Mouse (Mus musculus) hindbrain, embryonic 12.5 days (tissue): ENCODE measurements around the gene Gjc2. TPM values are rescaled to one million over a fixed set of nuclear protein-coding genes. Genes with fewer than 3 reads are reported as not detected.
A peak's percentile ranks its signal among the peaks of the same experiment; 100 is the strongest.
"Not testable (repeated sequence)": the region's sequence is repeated elsewhere in the genome, so short reads cannot be mapped to it uniquely, and the experiment has no call there.

Experiments used
- ATAC-seq: fragments of 200-750 bp; cut with Nextera tagmentation; 2 replicates; pipeline ENCODE4 v1.8.0; 2017; ENCODE audit warnings: moderate TSS enrichment; ENCODE audit not compliant: low FRiP score
- H3K27ac ChIP-seq: fragments of 300-500 bp; sonication (generic); 2 replicates; pipeline ENCODE4 v1.5.1; 2016; ENCODE audit warnings: mild to moderate bottlenecking
- H3K27me3 ChIP-seq: fragments of 300-500 bp; sonication (generic); 2 replicates; pipeline ENCODE4 v1.6.1; 2016; ENCODE audit warnings: mild to moderate bottlenecking
- H3K36me3 ChIP-seq: fragments of 300-500 bp; sonication (generic); 2 replicates; pipeline ENCODE4 v1.6.1; 2016; ENCODE audit warnings: mild to moderate bottlenecking
- H3K4me1 ChIP-seq: fragments of 300-500 bp; sonication (generic); 2 replicates; pipeline ENCODE4 v1.6.1; 2016
- H3K4me2 ChIP-seq: fragments of 300-500 bp; sonication (generic); replicated peaks from 2 replicates; pipeline ENCODE4 v1.6.1; 2016; ENCODE audit warnings: mild to moderate bottlenecking
- H3K4me3 ChIP-seq: fragments of 300-500 bp; sonication (generic); 2 replicates; pipeline ENCODE4 v1.5.1; 2016; ENCODE audit warnings: mild to moderate bottlenecking
- H3K9ac ChIP-seq: fragments of 300-500 bp; sonication (generic); 2 replicates; pipeline ENCODE4 v1.6.1; 2016; ENCODE audit warnings: mild to moderate bottlenecking, moderate library complexity
- H3K9me3 ChIP-seq: fragments of 300-500 bp; sonication (generic); replicated peaks from 2 replicates; pipeline ENCODE4 v1.6.1; 2016; ENCODE audit warnings: mild to moderate bottlenecking
- WGBS: fragments of 180-500 bp; shearing (Covaris S2); methylation state at CpG from one replicate; pipeline ENCODE4 v1.1.7; 2016; 5-methylcytosine and 5-hydroxymethylcytosine counted together
- polyA plus RNA-seq: library from polyadenylated mRNA; unstranded; fragments of >200 nt; fragmentation: Nextera tagmentation; extraction: Ambion mirVana; gene quantifications from 2 replicates; pipeline ENCODE4 v1.2.1, GENCODE M21; 2016

Gene Gjc2
- polyA plus RNA-seq, 1 experiment from 2014 or later = 0.28 TPM

GRCm38 (mm10) chr11:59221604-59222003 is 38.6 kb upstream of the Gjc2 start:
- Histone ChIP-seq H3K27ac (no peak overlapping the region), H3K36me3 (peaks cover 19% of the 10 kb centered on the region), H3K9ac (no peak overlapping the region), H3K4me3 (no peak overlapping the region), H3K4me1 (peaks cover 27% of the 10 kb centered on the region), H3K27me3 (no peaks in the 10 kb centered on the region), H3K9me3 (no peaks in the 10 kb centered on the region), H3K4me2 (no peak overlapping the region)
- ATAC-seq = no peak

- H3K4me3 ChIP-seq = no peak overlapping the region
- ATAC-seq = no peak
- H3K9ac ChIP-seq = no peak overlapping the region
- H3K9me3 ChIP-seq = no peaks in the 10 kb centered on the region
- peaks cover 19% of the 10 kb centered on the region for H3K36me3 ChIP-seq
- peaks cover 6% of the 10 kb centered on the region for H3K4me1 ChIP-seq
- no peak overlapping the region for H3K27ac ChIP-seq
- H3K27me3 ChIP-seq = no peaks in the 10 kb centered on the region
- H3K4me2 ChIP-seq = no peak overlapping the region
Observed at GRCm38 (mm10) chr11:59219064-59219463, 36.1 kb upstream of the Gjc2 start.

GRCm38 (mm10) chr11:59218389-59218998 is 35.5 kb upstream of the Gjc2 start:
- Histone ChIP-seq H3K36me3 (peaks cover 16% of the 10 kb centered on the region), H3K9me3 (no peaks in the 10 kb centered on the region), H3K9ac (no peak overlapping the region), H3K4me1 (peaks cover 6% of the 10 kb centered on the region), H3K4me3 (no peak overlapping the region), H3K4me2 (no peak overlapping the region), H3K27ac (no peak overlapping the region), H3K27me3 (no peaks in the 10 kb centered on the region)
- WGBS = 86% methylated on average over 4 of the region's 4 CpGs
- no peak for ATAC-seq

GRCm38 (mm10) chr11:59216955-59217354 is 33.9 kb upstream of the Gjc2 start:
- H3K27me3 ChIP-seq = no peaks in the 10 kb centered on the region
- ATAC-seq = no peak
- no peak overlapping the region for H3K27ac ChIP-seq
- peaks cover 6% of the 10 kb centered on the region; the same call in 1 of the 2 replicates for H3K4me1 ChIP-seq
- peaks cover 24% of the 10 kb centered on the region for H3K36me3 ChIP-seq
- H3K4me2 ChIP-seq = no peak overlapping the region
- H3K4me3 ChIP-seq = no peak overlapping the region
- H3K9ac ChIP-seq = no peak overlapping the region
- WGBS = 91% methylated on average over 3 of the region's 3 CpGs
- no peaks in the 10 kb centered on the region for H3K9me3 ChIP-seq

GRCm38 (mm10) chr11:59212892-59213494 is 30.0 kb upstream of the Gjc2 start:
- H3K4me2 ChIP-seq = no peak overlapping the region
- peaks cover 34% of the 10 kb centered on the region for H3K36me3 ChIP-seq
- H3K9me3 ChIP-seq = no peaks in the 10 kb centered on the region
- H3K4me3 ChIP-seq = no peak overlapping the region
- H3K4me1 ChIP-seq = peaks cover 21% of the 10 kb centered on the region
- 96% methylated on average over 12 of the region's 12 CpGs for WGBS
- ATAC-seq = no peak
- H3K27ac ChIP-seq = no peak overlapping the region
- no peaks in the 10 kb centered on the region for H3K27me3 ChIP-seq
- H3K9ac ChIP-seq = no peak overlapping the region

- not testable (repeated sequence) for H3K4me3 ChIP-seq, H3K4me2 ChIP-seq, H3K27me3 ChIP-seq, H3K27ac ChIP-seq, H3K9me3 ChIP-seq, ATAC-seq, H3K9ac ChIP-seq
- H3K36me3 ChIP-seq = peaks cover 32% of the 10 kb centered on the region
- H3K4me1 ChIP-seq = peaks cover 26% of the 10 kb centered on the region
- 85% methylated on average over 12 of the region's 12 CpGs for WGBS
Observed at GRCm38 (mm10) chr11:59212320-59212719, 29.3 kb upstream of the Gjc2 start.

GRCm38 (mm10) chr11:59211561-59211960 is 28.5 kb upstream of the Gjc2 start:
- not testable (repeated sequence) for H3K4me3 ChIP-seq, H3K4me2 ChIP-seq, H3K27ac ChIP-seq, ATAC-seq, H3K9ac ChIP-seq, H3K9me3 ChIP-seq, H3K27me3 ChIP-seq
- WGBS = 94% methylated on average over 9 of the region's 9 CpGs
- H3K36me3 ChIP-seq = peaks cover 35% of the 10 kb centered on the region
- peaks cover 26% of the 10 kb centered on the region for H3K4me1 ChIP-seq

GRCm38 (mm10) chr11:59210020-59210419 is 27.0 kb upstream of the Gjc2 start:
- H3K27me3 ChIP-seq = no peaks in the 10 kb centered on the region
- H3K4me1 ChIP-seq = peaks cover 26% of the 10 kb centered on the region
- no peak overlapping the region for H3K27ac ChIP-seq
- H3K9me3 ChIP-seq = no peaks in the 10 kb centered on the region
- H3K4me3 ChIP-seq = no peak overlapping the region
- ATAC-seq = no peak
- no peak overlapping the region for H3K4me2 ChIP-seq
- H3K36me3 ChIP-seq = peaks cover 51% of the 10 kb centered on the region
- no peak overlapping the region for H3K9ac ChIP-seq
- WGBS = 85% methylated on average over 4 of the region's 4 CpGs

GRCm38 (mm10) chr11:59209580-59209979 is 26.6 kb upstream of the Gjc2 start:
- H3K27ac ChIP-seq = peak overlapping the region; percentile 92; the same call in 1 of the 2 replicates
- peak overlapping the region; percentile 87 for H3K4me2 ChIP-seq
- H3K9me3 ChIP-seq = no peaks in the 10 kb centered on the region
- H3K4me3 ChIP-seq = peak overlapping the region; percentile 89; the same call in 1 of the 2 replicates
- WGBS = 70% methylated on average over 5 of the region's 5 CpGs
- H3K36me3 ChIP-seq = peaks cover 53% of the 10 kb centered on the region
- no peak overlapping the region for H3K9ac ChIP-seq
- ATAC-seq = no peak
- H3K27me3 ChIP-seq = no peaks in the 10 kb centered on the region
- H3K4me1 ChIP-seq = peaks cover 26% of the 10 kb centered on the region

GRCm38 (mm10) chr11:59209003-59209441 is 26.0 kb upstream of the Gjc2 start:
- Histone ChIP-seq H3K9ac (peak overlapping the region; percentile 85), H3K4me1 (peaks cover 26% of the 10 kb centered on the region), H3K9me3 (no peaks in the 10 kb centered on the region), H3K4me3 (peak overlapping the region; percentile 89), H3K4me2 (peak overlapping the region; percentile 87), H3K27ac (peak overlapping the region; percentile 92), H3K36me3 (peaks cover 58% of the 10 kb centered on the region), H3K27me3 (no peaks in the 10 kb centered on the region)
- peak; percentile 48 for ATAC-seq
- WGBS = 12% methylated on average over 18 of the region's 18 CpGs

- Histone ChIP-seq H3K4me2 (peak within 1 kb of the TSS; percentile 87), H3K9me3 (no peaks in the 10 kb centered on the region), H3K36me3 (peaks cover 58% of the 10 kb centered on the region), H3K27ac (peak within 1 kb of the TSS; percentile 92), H3K9ac (peak within 1 kb of the TSS; percentile 85), H3K27me3 (no peaks in the 10 kb centered on the region), H3K4me3 (peak within 1 kb of the TSS; percentile 89), H3K4me1 (peaks cover 26% of the 10 kb centered on the region)
- ATAC-seq = peak; percentile 85
- WGBS = 1% methylated on average over 65 of the region's 67 CpGs
Observed at GRCm38 (mm10) chr11:59208153-59208831, 25.3 kb upstream of the Gjc2 start, which contains the start of gene 2310033P09Rik. 2310033P09Rik (plus strand) TSS chr11:59208321.

GRCm38 (mm10) chr11:59202081-59202995 is 19.3 kb upstream of the Gjc2 start, which contains the start of gene Mrpl55:
Mrpl55 (plus strand) TSS chr11:59202486.
- ATAC-seq = peak; percentile 89
- Histone ChIP-seq H3K4me2 (peak within 1 kb of the TSS; percentile 86), H3K9me3 (no peaks in the 10 kb centered on the region), H3K4me1 (peaks cover 14% of the 10 kb centered on the region), H3K36me3 (peaks cover 34% of the 10 kb centered on the region), H3K4me3 (peak within 1 kb of the TSS; percentile 69), H3K27me3 (no peaks in the 10 kb centered on the region), H3K9ac (peak within 1 kb of the TSS; percentile 83), H3K27ac (peak within 1 kb of the TSS; percentile 52; the same call in 1 of the 2 replicates)
- WGBS = under 1% methylated on average over 63 of the region's 63 CpGs
